Mouse (Mus musculus): Measurements from ENCODE around the gene Ugt8a. TPM values are rescaled to one million over a fixed set of nuclear protein-coding genes. Genes with fewer than 3 reads are reported as not detected.

Gene Ugt8a
- polyA plus RNA-seq, 1 experiment from 2014 or later, result 7.9 TPM

DNA sequence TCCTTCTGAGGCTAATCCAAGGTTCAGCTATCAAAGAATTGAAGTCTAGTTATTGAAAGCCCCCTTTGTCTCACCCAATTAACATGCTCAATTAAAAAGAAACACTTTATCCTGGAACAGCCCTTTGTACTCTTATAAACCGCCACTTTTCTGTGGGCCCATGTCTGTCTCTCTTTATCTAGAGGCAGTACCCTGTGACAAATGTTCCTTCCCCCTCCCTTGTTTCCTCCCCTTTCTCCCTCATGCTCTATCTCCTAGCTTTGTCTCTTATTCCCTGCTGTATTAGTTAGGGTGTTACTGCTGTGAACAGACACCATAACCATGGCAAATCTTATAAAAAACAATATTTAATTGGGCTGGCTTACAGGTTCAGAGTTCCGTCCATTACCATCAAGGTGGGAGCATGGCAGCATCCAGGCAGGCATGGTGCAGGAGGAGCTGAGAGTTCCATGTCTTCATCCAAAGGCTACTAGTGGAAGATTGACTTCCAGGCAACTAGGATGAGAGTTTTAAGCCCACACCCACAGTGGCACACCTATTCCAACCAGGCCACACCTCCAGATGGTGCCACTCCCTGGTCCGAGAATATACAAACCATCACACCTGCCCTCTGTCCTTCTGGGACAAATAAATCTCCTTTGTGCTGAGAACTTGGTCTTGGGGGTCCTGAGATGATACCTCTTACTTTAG, 17.9 kb upstream of the Ugt8a start:
- DNase-seq (ENCODE audit: low spot score) (no peak), ATAC-seq (ENCODE audit: low FRiP score, low TSS enrichment) (no peak)
- no peak overlapping the region for H3K4me3 ChIP-seq (ENCODE audit: low read depth, low read length)
- TF ChIP-seq CTCF (IDR thresholded peaks at IDR 0.05; ENCODE audit: low read depth), result no peak
- no peak for TF ChIP-seq EP300 (optimal IDR thresholded peaks at IDR 0.05)
- no peaks in the 10 kb centered on the region for H3K36me3 ChIP-seq (ENCODE audit: control insufficient read depth, insufficient read depth, low read length)
- 89% methylated on average over 3 of the region's 3 CpGs for WGBS
- no peaks in the 10 kb centered on the region for H3K4me1 ChIP-seq (replicated peaks; ENCODE audit: control insufficient read depth, insufficient read depth)
- H3K4me2 ChIP-seq (replicated peaks; ENCODE audit: low read depth), result no peak overlapping the region
- H3K27ac ChIP-seq (replicated peaks), result no peak overlapping the region
- no peaks in the 10 kb centered on the region for H3K27me3 ChIP-seq (ENCODE audit: control insufficient read depth, insufficient read depth, low read length)
- H3K9ac ChIP-seq (ENCODE audit: low read length), result no peak overlapping the region
- H3K9me3 ChIP-seq (ENCODE audit: control insufficient read depth, low read length), result no peaks in the 10 kb centered on the region

DNA sequence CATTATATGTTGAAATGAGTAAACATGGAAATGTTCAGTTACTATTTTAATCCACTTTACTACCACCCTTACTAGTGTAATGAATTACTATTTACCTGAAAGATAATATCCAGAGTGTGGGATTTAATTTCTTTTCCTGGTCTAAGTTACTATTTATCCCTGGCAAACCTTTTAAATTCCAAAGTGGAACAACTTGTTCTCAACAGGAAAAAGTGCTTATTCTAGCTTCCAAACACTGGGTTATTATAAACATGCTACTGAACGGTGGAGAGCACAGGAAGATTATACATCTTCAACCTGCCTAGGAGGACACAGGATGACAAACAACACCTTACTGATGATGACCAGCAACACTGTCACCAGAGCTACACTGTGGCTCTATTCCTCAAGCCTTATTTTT, 16.5 kb upstream of the Ugt8a start:
- Histone ChIP-seq H3K4me3 (ENCODE audit: low read depth, low read length) (no peak overlapping the region), H3K9ac (ENCODE audit: low read length) (no peak overlapping the region), H3K4me2 (replicated peaks; ENCODE audit: low read depth) (no peak overlapping the region), H3K36me3 (ENCODE audit: control insufficient read depth, insufficient read depth, low read length) (no peaks in the 10 kb centered on the region), H3K9me3 (ENCODE audit: control insufficient read depth, low read length) (no peaks in the 10 kb centered on the region), H3K4me1 (replicated peaks; ENCODE audit: control insufficient read depth, insufficient read depth) (no peaks in the 10 kb centered on the region), H3K27ac (replicated peaks) (no peak overlapping the region), H3K27me3 (ENCODE audit: control insufficient read depth, insufficient read depth, low read length) (no peaks in the 10 kb centered on the region)
- DNase-seq (ENCODE audit: low spot score), result no peak
- WGBS, result 24% methylated on average over 1 of the region's 1 CpGs
- TF ChIP-seq EP300 (optimal IDR thresholded peaks at IDR 0.05), result no peak
- no peak for ATAC-seq (ENCODE audit: low FRiP score, low TSS enrichment)

DNA sequence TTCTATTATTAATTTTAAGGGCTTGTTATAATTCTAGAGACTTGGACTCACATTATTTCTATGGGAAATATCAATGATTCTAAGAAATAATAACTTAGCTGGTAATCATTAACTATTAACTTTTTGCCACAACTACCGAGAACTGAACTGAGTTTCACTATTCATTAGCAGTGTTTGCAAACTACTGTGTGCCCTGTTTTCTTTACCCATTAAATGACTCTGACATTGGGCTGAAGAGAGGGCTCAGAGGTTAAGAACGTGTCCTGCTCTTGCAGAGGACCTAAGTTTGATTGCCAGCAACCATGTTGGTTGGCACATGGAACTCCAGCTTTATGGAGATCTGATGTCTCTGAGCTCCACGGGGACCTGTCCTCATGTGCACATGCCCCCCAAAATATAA, 2.4 kb upstream of the Ugt8a start:
- Histone ChIP-seq H3K4me3 (ENCODE audit: low read depth, low read length) (no peak overlapping the region), H3K27ac (replicated peaks) (no peak overlapping the region), H3K4me1 (replicated peaks; ENCODE audit: control insufficient read depth, insufficient read depth) (no peaks in the 10 kb centered on the region), H3K27me3 (ENCODE audit: control insufficient read depth, insufficient read depth, low read length) (no peaks in the 10 kb centered on the region; the same call in 1 of the 2 replicates), H3K9ac (ENCODE audit: low read length) (no peak overlapping the region), H3K9me3 (ENCODE audit: control insufficient read depth, low read length) (no peaks in the 10 kb centered on the region), H3K4me2 (replicated peaks; ENCODE audit: low read depth) (no peak overlapping the region), H3K36me3 (ENCODE audit: control insufficient read depth, insufficient read depth, low read length) (no peaks in the 10 kb centered on the region)
- DNase-seq (ENCODE audit: low spot score) (no peak), ATAC-seq (ENCODE audit: low FRiP score, low TSS enrichment) (no peak)
- WGBS, result 69% methylated on average over 3 of the region's 3 CpGs
- TF ChIP-seq CTCF (IDR thresholded peaks at IDR 0.05; ENCODE audit: low read depth) (no peak), EP300 (optimal IDR thresholded peaks at IDR 0.05) (no peak)

DNA sequence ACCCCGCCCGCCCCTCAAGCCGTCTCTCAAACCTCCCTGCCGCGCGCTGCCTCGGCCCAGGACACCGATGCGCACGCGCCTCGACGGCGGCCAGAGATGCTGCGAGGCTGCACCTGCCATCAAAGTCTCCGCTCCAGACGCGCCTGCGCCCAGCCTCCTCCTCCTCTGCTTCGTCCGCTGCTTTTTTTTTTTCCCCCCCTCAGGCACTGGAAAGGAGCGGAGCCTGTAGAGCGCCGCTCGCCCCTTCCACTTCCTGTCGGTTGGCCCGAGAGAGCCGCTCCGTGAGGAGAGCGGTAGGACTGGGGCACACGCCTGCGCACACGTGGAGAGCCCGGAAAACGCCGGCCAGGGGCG, 314 bp upstream of the Ugt8a start:
- Histone ChIP-seq H3K4me1 (replicated peaks; ENCODE audit: control insufficient read depth, insufficient read depth) (no peaks in the 10 kb centered on the region), H3K4me2 (replicated peaks; ENCODE audit: low read depth) (peak overlapping the region; percentile 75), H3K9me3 (ENCODE audit: control insufficient read depth, low read length) (no peaks in the 10 kb centered on the region), H3K36me3 (ENCODE audit: control insufficient read depth, insufficient read depth, low read length) (no peaks in the 10 kb centered on the region), H3K27me3 (ENCODE audit: control insufficient read depth, insufficient read depth, low read length) (no peaks in the 10 kb centered on the region; the same call in 1 of the 2 replicates), H3K27ac (replicated peaks) (no peak overlapping the region), H3K9ac (ENCODE audit: low read length) (0 out of 2 replicates have a peak overlapping the region, but pooled peaks have one; percentile 8), H3K4me3 (ENCODE audit: low read depth, low read length) (peak overlapping the region; percentile 66)
- TF ChIP-seq CTCF (IDR thresholded peaks at IDR 0.05; ENCODE audit: low read depth), result no peak
- under 1% methylated on average over 31 of the region's 37 CpGs for WGBS
- ATAC-seq (ENCODE audit: low FRiP score, low TSS enrichment) (peak; percentile 66), DNase-seq (ENCODE audit: low spot score) (no peak)

DNA sequence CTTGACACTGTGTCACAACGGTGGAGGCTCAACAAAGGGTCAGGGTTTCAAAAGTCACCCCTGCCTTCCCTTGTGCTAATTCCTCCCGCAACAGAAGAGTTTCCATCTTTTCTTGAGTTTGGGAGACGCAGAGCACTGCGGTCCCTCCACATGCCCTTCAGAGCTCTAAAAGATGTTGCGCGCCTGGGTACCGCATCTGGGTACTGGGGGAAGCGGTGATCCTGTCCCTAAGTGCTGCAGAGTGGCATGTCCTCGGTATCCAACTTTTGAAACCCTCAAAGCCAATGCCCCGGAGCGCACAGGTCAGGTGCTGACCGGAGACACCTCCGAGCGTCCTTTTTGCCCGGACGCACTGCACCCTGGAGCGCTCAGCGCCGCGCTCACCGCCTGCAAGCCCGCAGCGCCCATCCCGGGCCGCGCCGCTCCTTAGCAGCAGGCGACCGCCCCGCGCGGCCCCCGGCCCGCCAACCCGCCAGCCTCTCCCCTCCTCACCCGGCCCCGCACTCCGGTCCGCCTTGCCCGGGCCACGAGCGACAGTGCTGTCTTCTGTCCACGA, 805 bp downstream of the Ugt8a start:
- peak overlapping the region; percentile 56 for H3K9ac ChIP-seq (ENCODE audit: low read length)
- ATAC-seq (ENCODE audit: low FRiP score, low TSS enrichment), result peak; percentile 65
- peak overlapping the region; percentile 61; the same call in 1 of the 2 replicates for H3K27ac ChIP-seq (replicated peaks)

DNA sequence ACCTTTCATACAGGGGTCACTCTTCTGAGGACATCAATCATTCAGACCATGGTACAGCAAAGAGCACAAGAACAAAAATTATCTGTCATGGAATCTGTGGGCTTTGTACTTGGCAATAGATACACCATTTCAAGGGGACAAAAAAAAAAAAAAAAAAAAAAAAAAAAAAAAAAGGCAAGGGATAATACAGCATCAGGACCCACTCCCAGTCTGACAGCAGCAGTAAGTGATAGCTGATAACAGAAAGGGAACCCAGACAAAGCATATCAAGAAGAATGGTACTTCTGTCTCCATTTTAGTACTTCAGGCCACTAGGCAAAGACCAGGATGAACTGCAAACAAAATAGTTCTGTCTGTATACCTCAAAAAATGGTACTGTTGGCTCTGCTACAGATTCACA, 2.6 kb downstream of the Ugt8a start:
- Histone ChIP-seq H3K4me1 (replicated peaks; ENCODE audit: control insufficient read depth, insufficient read depth) (no peaks in the 10 kb centered on the region), H3K4me2 (replicated peaks; ENCODE audit: low read depth) (no peak overlapping the region), H3K27me3 (ENCODE audit: control insufficient read depth, insufficient read depth, low read length) (no peaks in the 10 kb centered on the region; the same call in 1 of the 2 replicates), H3K9ac (ENCODE audit: low read length) (no peak overlapping the region), H3K9me3 (ENCODE audit: control insufficient read depth, low read length) (no peaks in the 10 kb centered on the region), H3K36me3 (ENCODE audit: control insufficient read depth, insufficient read depth, low read length) (no peaks in the 10 kb centered on the region), H3K27ac (replicated peaks) (no peak overlapping the region), H3K4me3 (ENCODE audit: low read depth, low read length) (no peak overlapping the region)
- no peak for DNase-seq (ENCODE audit: low spot score)
- TF ChIP-seq EP300 (optimal IDR thresholded peaks at IDR 0.05) (no peak), CTCF (IDR thresholded peaks at IDR 0.05; ENCODE audit: low read depth) (no peak)
- no peak for ATAC-seq (ENCODE audit: low FRiP score, low TSS enrichment)

More for the DNA sequence above, 805 bp downstream of the Ugt8a start:
- peak overlapping the region; percentile 75 for H3K4me2 ChIP-seq (replicated peaks; ENCODE audit: low read depth)
- DNase-seq (ENCODE audit: low spot score), result no peak
- 2% methylated on average over 41 of the region's 43 CpGs for WGBS
- no peaks in the 10 kb centered on the region; the same call in 1 of the 2 replicates for H3K27me3 ChIP-seq (ENCODE audit: control insufficient read depth, insufficient read depth, low read length)
- no peaks in the 10 kb centered on the region for H3K36me3 ChIP-seq (ENCODE audit: control insufficient read depth, insufficient read depth, low read length)
- H3K9me3 ChIP-seq (ENCODE audit: control insufficient read depth, low read length), result no peaks in the 10 kb centered on the region
- no peaks in the 10 kb centered on the region for H3K4me1 ChIP-seq (replicated peaks; ENCODE audit: control insufficient read depth, insufficient read depth)
- peak overlapping the region; percentile 66 for H3K4me3 ChIP-seq (ENCODE audit: low read depth, low read length)
- no peak for TF ChIP-seq CTCF (IDR thresholded peaks at IDR 0.05; ENCODE audit: low read depth)
- TF ChIP-seq EP300 (optimal IDR thresholded peaks at IDR 0.05), result no peak
